Mouse (Mus musculus): ENCODE results near the gene Slc51a. TPM values are rescaled to one million over a fixed set of nuclear protein-coding genes. Genes with fewer than 3 reads are reported as not detected.
"Not testable (repeated sequence)": the region's sequence is repeated elsewhere in the genome, so short reads cannot be mapped to it uniquely, and the experiment has no call there.

Gene Slc51a
- polyA plus RNA-seq, 1 experiment from 2014 or later: 0.25 TPM

DNA sequence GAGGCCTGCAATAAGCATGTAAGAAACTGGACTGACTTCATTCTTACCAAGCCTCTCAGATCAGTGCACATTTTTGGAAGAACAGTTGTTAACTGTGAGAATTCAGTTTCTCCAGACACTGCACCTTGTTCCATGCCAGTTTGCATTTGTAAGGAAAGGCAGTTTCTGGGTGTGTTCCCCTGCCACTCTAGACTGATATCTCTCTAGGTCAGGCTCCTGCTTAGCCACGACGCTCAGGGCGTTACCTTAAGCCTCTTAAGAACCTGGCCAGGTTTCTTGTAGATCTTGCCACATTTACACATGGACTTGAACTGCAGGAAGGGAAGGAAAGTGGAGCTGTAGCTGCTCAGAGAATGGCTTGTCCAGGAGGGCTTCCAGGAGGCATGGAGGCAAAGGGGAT, 38.0 kb downstream of the Slc51a start:
- 84% methylated on average over 3 of the region's 3 CpGs for WGBS
- H3K4me2 ChIP-seq (replicated peaks; ENCODE audit: low read depth, low read length): no peak overlapping the region
- no peaks in the 10 kb centered on the region for H3K36me3 ChIP-seq (ENCODE audit: control insufficient read depth, insufficient read depth, low read length)
- DNase-seq (ENCODE audit: low spot score) (no peak), ATAC-seq (ENCODE audit: low FRiP score) (no peak)
- H3K9me3 ChIP-seq (ENCODE audit: control insufficient read depth, low read length): no peaks in the 10 kb centered on the region
- no peak overlapping the region for H3K4me3 ChIP-seq (ENCODE audit: low read depth, low read length)
- no peak overlapping the region for H3K9ac ChIP-seq (ENCODE audit: low read depth, low read length)
- no peaks in the 10 kb centered on the region for H3K4me1 ChIP-seq (replicated peaks; ENCODE audit: control insufficient read depth, insufficient read depth, low read length)
- H3K27me3 ChIP-seq (ENCODE audit: control insufficient read depth, insufficient read depth, low read length): no peaks in the 10 kb centered on the region
- H3K27ac ChIP-seq (ENCODE audit: low read depth, low read length): no peak overlapping the region

DNA sequence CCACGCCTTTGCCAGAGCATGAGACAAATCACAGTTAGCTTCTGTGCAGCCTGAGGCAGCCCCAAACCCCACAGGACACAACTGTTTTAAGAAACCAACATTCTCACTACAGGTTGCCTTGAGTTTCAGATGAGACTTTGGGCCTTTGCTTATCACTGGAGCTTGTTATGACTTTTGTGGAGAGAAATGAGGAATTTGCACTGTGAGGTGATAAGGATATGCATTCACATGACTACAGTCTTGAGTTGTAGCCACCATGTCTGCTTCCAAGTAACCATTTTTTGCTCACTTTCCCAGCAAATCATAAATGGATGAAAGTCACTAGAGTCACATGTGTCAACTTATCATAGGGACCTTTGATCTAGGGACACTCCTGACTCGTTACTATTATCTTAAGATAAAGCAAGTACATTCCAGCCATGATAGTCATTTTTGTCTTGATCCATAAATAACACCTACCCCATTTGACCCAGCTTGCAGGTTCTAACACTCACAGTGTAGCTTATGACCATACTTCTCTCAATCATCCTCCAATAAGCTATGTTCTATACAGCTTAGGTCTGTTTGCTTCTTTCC, 41.0 kb downstream of the Slc51a start:
- Histone ChIP-seq H3K36me3 (ENCODE audit: control insufficient read depth, insufficient read depth, low read length) (no peaks in the 10 kb centered on the region), H3K4me2 (replicated peaks; ENCODE audit: low read depth, low read length) (no peak overlapping the region), H3K4me1 (replicated peaks; ENCODE audit: control insufficient read depth, insufficient read depth, low read length) (no peaks in the 10 kb centered on the region), H3K4me3 (ENCODE audit: low read depth, low read length) (no peak overlapping the region), H3K27me3 (ENCODE audit: control insufficient read depth, insufficient read depth, low read length) (no peaks in the 10 kb centered on the region), H3K9me3 (ENCODE audit: control insufficient read depth, low read length) (no peaks in the 10 kb centered on the region), H3K9ac (ENCODE audit: low read depth, low read length) (no peak overlapping the region), H3K27ac (ENCODE audit: low read depth, low read length) (no peak overlapping the region)
- ATAC-seq (ENCODE audit: low FRiP score): no peak
- DNase-seq (ENCODE audit: low spot score): no peak
- 88% methylated on average over 2 of the region's 2 CpGs for WGBS

DNA sequence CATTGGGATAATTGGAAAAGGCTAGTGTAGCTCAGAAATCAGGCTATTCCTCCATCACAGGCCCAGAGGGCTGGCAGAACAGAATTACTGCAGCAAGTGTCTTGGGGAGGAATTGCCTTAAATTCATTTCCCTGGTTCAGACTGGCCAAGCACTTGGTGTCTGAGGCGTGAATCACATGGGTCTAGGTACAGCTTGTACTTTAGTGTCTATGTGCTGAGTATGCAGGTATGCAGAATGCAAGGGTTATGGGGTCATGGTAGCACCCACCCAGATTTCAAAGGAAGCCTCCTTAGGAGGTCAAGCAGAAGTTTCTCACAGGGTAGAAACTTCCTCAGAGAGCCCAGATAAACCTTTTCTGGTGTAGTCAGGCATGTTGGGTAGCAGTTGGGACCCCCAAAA, 42.1 kb downstream of the Slc51a start:
- Histone ChIP-seq H3K4me3 (ENCODE audit: low read depth, low read length) (no peak overlapping the region), H3K9ac (ENCODE audit: low read depth, low read length) (no peak overlapping the region), H3K27me3 (ENCODE audit: control insufficient read depth, insufficient read depth, low read length) (no peaks in the 10 kb centered on the region), H3K27ac (ENCODE audit: low read depth, low read length) (no peak overlapping the region), H3K9me3 (ENCODE audit: control insufficient read depth, low read length) (no peaks in the 10 kb centered on the region), H3K36me3 (ENCODE audit: control insufficient read depth, insufficient read depth, low read length) (no peaks in the 10 kb centered on the region), H3K4me1 (replicated peaks; ENCODE audit: control insufficient read depth, insufficient read depth, low read length) (no peaks in the 10 kb centered on the region), H3K4me2 (replicated peaks; ENCODE audit: low read depth, low read length) (no peak overlapping the region)
- ATAC-seq (ENCODE audit: low FRiP score) (no peak), DNase-seq (ENCODE audit: low spot score) (no peak)
- 96% methylated on average over 1 of the region's 1 CpGs for WGBS

DNA sequence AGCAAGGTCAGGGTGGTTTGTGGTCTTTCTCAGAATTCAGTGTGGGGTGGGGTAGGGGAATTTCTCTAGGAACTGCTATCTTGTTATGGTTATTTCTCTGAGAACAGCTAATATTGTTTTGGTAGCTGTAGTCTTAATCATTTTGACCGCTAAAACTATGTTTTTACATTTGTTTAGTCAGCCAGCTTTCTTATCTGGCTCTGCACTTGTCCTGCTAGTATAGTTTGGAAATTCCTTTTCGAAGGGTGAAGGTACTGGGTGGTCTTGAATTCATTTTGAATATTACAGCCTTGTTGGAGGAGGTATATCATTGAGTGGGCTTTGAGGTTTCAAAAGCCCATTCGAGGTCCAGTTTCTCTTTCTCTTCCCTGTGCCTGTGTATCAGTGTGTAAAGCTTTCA, 43.1 kb downstream of the Slc51a start:
- H3K4me1 ChIP-seq (replicated peaks; ENCODE audit: control insufficient read depth, insufficient read depth, low read length); H3K27me3 ChIP-seq (ENCODE audit: control insufficient read depth, insufficient read depth, low read length); H3K9me3 ChIP-seq (ENCODE audit: control insufficient read depth, low read length); H3K27ac ChIP-seq (ENCODE audit: low read depth, low read length); H3K4me3 ChIP-seq (ENCODE audit: low read depth, low read length); H3K4me2 ChIP-seq (replicated peaks; ENCODE audit: low read depth, low read length); DNase-seq (ENCODE audit: low spot score); ATAC-seq (ENCODE audit: low FRiP score); H3K9ac ChIP-seq (ENCODE audit: low read depth, low read length); H3K36me3 ChIP-seq (ENCODE audit: control insufficient read depth, insufficient read depth, low read length): not testable (repeated sequence)
- 92% methylated on average over 3 of the region's 3 CpGs for WGBS

DNA sequence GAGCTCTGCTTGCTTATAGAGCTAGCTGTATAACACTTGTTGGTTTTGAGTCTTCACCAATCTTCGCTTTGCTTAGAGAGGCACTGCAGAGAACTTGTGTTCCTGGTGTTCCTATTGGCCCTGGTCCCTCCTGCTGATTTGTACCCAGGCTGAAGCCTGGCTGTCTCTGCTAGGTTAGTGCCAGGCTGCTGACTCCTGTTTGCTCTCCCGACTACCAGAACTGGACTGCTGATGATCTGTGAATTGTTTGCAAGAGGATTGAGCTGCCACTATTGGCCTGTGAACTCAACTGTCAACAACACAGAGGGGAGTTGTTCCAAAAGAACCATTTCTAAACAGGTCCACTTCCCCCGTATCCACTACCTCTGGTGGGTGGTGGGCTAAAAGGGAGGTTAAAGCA, 46.2 kb downstream of the Slc51a start:
- ATAC-seq (ENCODE audit: low FRiP score) (no peak), DNase-seq (ENCODE audit: low spot score) (no peak)
- Histone ChIP-seq H3K4me1 (replicated peaks; ENCODE audit: control insufficient read depth, insufficient read depth, low read length) (no peaks in the 10 kb centered on the region), H3K27ac (ENCODE audit: low read depth, low read length) (no peak overlapping the region), H3K9ac (ENCODE audit: low read depth, low read length) (no peak overlapping the region), H3K4me2 (replicated peaks; ENCODE audit: low read depth, low read length) (no peak overlapping the region), H3K4me3 (ENCODE audit: low read depth, low read length) (no peak overlapping the region), H3K36me3 (ENCODE audit: control insufficient read depth, insufficient read depth, low read length) (no peaks in the 10 kb centered on the region), H3K27me3 (ENCODE audit: control insufficient read depth, insufficient read depth, low read length) (no peaks in the 10 kb centered on the region), H3K9me3 (ENCODE audit: control insufficient read depth, low read length) (no peaks in the 10 kb centered on the region)
- 88% methylated on average over 3 of the region's 3 CpGs for WGBS

DNA sequence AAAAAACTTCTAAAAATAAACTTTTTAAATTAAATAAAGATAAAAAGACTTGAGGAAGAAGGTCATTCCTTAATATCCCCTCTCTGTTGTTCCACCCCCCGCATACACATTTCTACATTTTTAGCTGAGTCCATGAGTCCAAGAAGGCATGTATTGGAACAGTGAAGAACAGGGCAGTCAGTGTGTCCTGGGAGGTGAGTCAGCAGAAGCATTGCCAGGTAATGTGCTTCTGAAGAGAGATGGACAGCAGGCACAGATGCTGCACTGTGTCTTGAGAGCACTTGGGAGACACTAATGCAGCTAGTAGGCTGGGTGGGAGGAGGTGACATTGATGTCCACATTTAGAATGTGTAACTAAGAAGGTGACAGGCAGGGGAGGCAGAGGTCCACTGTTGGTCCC, 50.4 kb downstream of the Slc51a start:
- 89% methylated on average over 1 of the region's 1 CpGs for WGBS
- no peaks in the 10 kb centered on the region for H3K36me3 ChIP-seq (ENCODE audit: control insufficient read depth, insufficient read depth, low read length)
- no peak overlapping the region for H3K9ac ChIP-seq (ENCODE audit: low read depth, low read length)
- H3K9me3 ChIP-seq (ENCODE audit: control insufficient read depth, low read length): no peaks in the 10 kb centered on the region
- no peak overlapping the region for H3K27ac ChIP-seq (ENCODE audit: low read depth, low read length)
- no peaks in the 10 kb centered on the region for H3K27me3 ChIP-seq (ENCODE audit: control insufficient read depth, insufficient read depth, low read length)
- no peaks in the 10 kb centered on the region for H3K4me1 ChIP-seq (replicated peaks; ENCODE audit: control insufficient read depth, insufficient read depth, low read length)
- no peak overlapping the region for H3K4me3 ChIP-seq (ENCODE audit: low read depth, low read length)
- ATAC-seq (ENCODE audit: low FRiP score): no peak
- DNase-seq (ENCODE audit: low spot score): no peak
- no peak overlapping the region for H3K4me2 ChIP-seq (replicated peaks; ENCODE audit: low read depth, low read length)

DNA sequence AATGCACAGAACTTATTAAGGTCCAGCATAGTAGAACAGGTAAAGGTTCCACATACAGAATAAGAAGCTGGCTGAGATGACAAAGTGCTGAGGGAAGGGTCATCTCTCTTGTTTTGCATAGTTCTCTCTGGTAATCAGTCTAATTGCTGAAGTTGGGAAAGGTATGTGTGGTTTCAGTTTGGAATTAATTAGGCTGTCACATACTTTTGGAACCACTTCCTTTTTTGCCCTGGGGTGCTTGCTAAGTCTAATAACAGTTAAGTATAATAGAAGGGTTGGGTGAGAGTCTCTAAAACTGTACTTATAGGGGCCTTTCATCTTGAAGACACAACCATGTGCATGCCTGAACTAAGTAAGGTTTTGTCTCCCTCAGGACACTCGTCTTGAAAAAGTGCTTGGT, 51.0 kb downstream of the Slc51a start:
- no peaks in the 10 kb centered on the region for H3K36me3 ChIP-seq (ENCODE audit: control insufficient read depth, insufficient read depth, low read length)
- no peak overlapping the region for H3K9ac ChIP-seq (ENCODE audit: low read depth, low read length)
- H3K9me3 ChIP-seq (ENCODE audit: control insufficient read depth, low read length): no peaks in the 10 kb centered on the region
- no peaks in the 10 kb centered on the region for H3K4me1 ChIP-seq (replicated peaks; ENCODE audit: control insufficient read depth, insufficient read depth, low read length)
- no peak overlapping the region for H3K4me2 ChIP-seq (replicated peaks; ENCODE audit: low read depth, low read length)
- H3K4me3 ChIP-seq (ENCODE audit: low read depth, low read length): no peak overlapping the region
- H3K27me3 ChIP-seq (ENCODE audit: control insufficient read depth, insufficient read depth, low read length): no peaks in the 10 kb centered on the region
- H3K27ac ChIP-seq (ENCODE audit: low read depth, low read length): no peak overlapping the region
- 69% methylated on average over 1 of the region's 1 CpGs for WGBS
- DNase-seq (ENCODE audit: low spot score): no peak
- ATAC-seq (ENCODE audit: low FRiP score): no peak

DNA sequence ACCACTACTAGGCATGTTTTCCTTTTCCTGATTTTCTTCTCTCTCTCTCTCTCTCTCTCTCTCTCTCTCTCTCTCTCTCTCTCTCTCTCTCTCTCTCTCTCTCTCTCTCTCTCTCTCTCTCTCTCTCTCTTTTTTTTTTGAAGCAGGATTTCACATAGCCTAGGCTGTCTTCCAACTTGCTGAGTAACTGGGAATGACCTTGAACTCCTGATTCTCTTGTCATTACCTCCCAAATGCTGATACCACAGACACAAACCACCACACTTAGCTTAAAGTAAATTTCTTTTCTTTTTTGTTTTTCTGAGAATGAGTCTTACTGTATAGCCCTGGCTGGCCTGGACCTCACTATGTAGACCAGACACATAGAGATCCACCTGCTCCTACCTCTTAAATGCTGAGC, 53.0 kb downstream of the Slc51a start:
- DNase-seq (ENCODE audit: low spot score) (no peak), ATAC-seq (ENCODE audit: low FRiP score) (no peak)
- no peak overlapping the region for H3K4me2 ChIP-seq (replicated peaks; ENCODE audit: low read depth, low read length)
- H3K4me1 ChIP-seq (replicated peaks; ENCODE audit: control insufficient read depth, insufficient read depth, low read length): no peaks in the 10 kb centered on the region
- no peak overlapping the region for H3K27ac ChIP-seq (ENCODE audit: low read depth, low read length)
- H3K9ac ChIP-seq (ENCODE audit: low read depth, low read length): no peak overlapping the region
- H3K36me3 ChIP-seq (ENCODE audit: control insufficient read depth, insufficient read depth, low read length): no peaks in the 10 kb centered on the region
- no peak overlapping the region for H3K4me3 ChIP-seq (ENCODE audit: low read depth, low read length)
- H3K9me3 ChIP-seq (ENCODE audit: control insufficient read depth, low read length): no peaks in the 10 kb centered on the region
- no peaks in the 10 kb centered on the region for H3K27me3 ChIP-seq (ENCODE audit: control insufficient read depth, insufficient read depth, low read length)

DNA sequence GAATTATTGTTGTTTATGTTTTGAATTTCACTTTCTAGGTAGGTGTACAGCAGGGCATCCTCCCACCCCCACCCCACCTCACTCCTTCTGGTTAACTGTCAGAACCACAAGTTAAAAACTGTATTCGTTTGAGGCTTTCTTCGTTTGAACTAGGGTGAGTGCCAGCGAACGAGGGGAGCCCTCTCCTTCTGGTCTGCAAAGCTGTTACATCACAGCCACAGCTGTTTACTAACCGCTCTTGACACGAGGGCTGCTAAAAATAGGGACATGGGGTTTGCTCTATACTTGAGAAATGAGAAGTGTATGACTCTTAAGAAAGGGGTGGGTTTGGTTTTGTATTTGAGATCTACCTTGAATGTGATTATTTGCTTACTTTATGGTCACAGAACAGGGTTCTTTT, 53.6 kb downstream of the Slc51a start:
- DNase-seq (ENCODE audit: low spot score): no peak
- Histone ChIP-seq H3K27ac (ENCODE audit: low read depth, low read length) (no peak overlapping the region), H3K9ac (ENCODE audit: low read depth, low read length) (no peak overlapping the region), H3K4me1 (replicated peaks; ENCODE audit: control insufficient read depth, insufficient read depth, low read length) (no peaks in the 10 kb centered on the region), H3K36me3 (ENCODE audit: control insufficient read depth, insufficient read depth, low read length) (no peaks in the 10 kb centered on the region), H3K4me3 (ENCODE audit: low read depth, low read length) (no peak overlapping the region), H3K27me3 (ENCODE audit: control insufficient read depth, insufficient read depth, low read length) (no peaks in the 10 kb centered on the region), H3K9me3 (ENCODE audit: control insufficient read depth, low read length) (no peaks in the 10 kb centered on the region), H3K4me2 (replicated peaks; ENCODE audit: low read depth, low read length) (no peak overlapping the region)
- WGBS: 66% methylated on average over 6 of the region's 6 CpGs
- ATAC-seq (ENCODE audit: low FRiP score): no peak

All from hindbrain, embryonic 11.5 days (tissue).